Mouse (Mus musculus): ENCODE results near the gene Cacna2d4. TPM values are rescaled to one million over a fixed set of nuclear protein-coding genes. Genes with fewer than 3 reads are reported as not detected.

The Cacna2d4 gene
- total RNA-seq, 2 experiments from 2014 or later: 0.87 to 3.1 TPM

- no peak for DNase-seq
- intact Hi-C loops (cut with DNase I): no loop called here
Measured at GRCm38 (mm10) chr6:119375035-119375434, 138.7 kb downstream of the Cacna2d4 start.

- intact Hi-C loops (cut with DNase I): no loop called here
- no peak for DNase-seq
Measured at GRCm38 (mm10) chr6:119377613-119378012, 141.3 kb downstream of the Cacna2d4 start.

- intact Hi-C loops (cut with DNase I): no loop called here
- DNase-seq: no peak
Measured at GRCm38 (mm10) chr6:119378631-119379030, 142.3 kb downstream of the Cacna2d4 start.

- intact Hi-C loops (cut with DNase I): no loop called here
- DNase-seq: no peak
Measured at GRCm38 (mm10) chr6:119385668-119386067, 149.3 kb downstream of the Cacna2d4 start.

GRCm38 (mm10) chr6:119386421-119386820 is 150.1 kb downstream of the Cacna2d4 start:
- DNase-seq: no peak
- intact Hi-C loops (cut with DNase I): no loop called here

- no peak for DNase-seq
- intact Hi-C loops (cut with DNase I): no loop called here
Measured at GRCm38 (mm10) chr6:119386821-119387220, 150.5 kb downstream of the Cacna2d4 start.

- intact Hi-C loops (cut with DNase I): no loop called here
- peak; percentile 28 to 45 for DNase-seq
Measured at GRCm38 (mm10) chr6:119387801-119388649, 151.7 kb downstream of the Cacna2d4 start.

GRCm38 (mm10) chr6:119388650-119389012 is 152.3 kb downstream of the Cacna2d4 start:
- intact Hi-C loops (cut with DNase I): no loop called here
- DNase-seq: peak; percentile 88 to 92

GRCm38 (mm10) chr6:119389089-119389488 is 152.8 kb downstream of the Cacna2d4 start:
- intact Hi-C loops (cut with DNase I): no loop called here
- no peak for DNase-seq

- intact Hi-C loops (cut with DNase I): no loop called here
- DNase-seq: no peak
Measured at GRCm38 (mm10) chr6:119390728-119391127, 154.4 kb downstream of the Cacna2d4 start.

GRCm38 (mm10) chr6:119392836-119393235 is 156.5 kb downstream of the Cacna2d4 start:
- intact Hi-C loops (cut with DNase I): no loop called here

GRCm38 (mm10) chr6:119395421-119396308 is 159.3 kb downstream of the Cacna2d4 start:
- DNase-seq: no peak
- intact Hi-C loops (cut with DNase I): no loop called here

More at GRCm38 (mm10) chr6:119392836-119393235, 156.5 kb downstream of the Cacna2d4 start:
- DNase-seq: no peak

- intact Hi-C loops (cut with DNase I): no loop called here
- peak; percentile 53 to 63 for DNase-seq
Measured at GRCm38 (mm10) chr6:119396309-119396634, 159.9 kb downstream of the Cacna2d4 start.

GRCm38 (mm10) chr6:119399371-119399770 is 163.0 kb downstream of the Cacna2d4 start:
- DNase-seq: no peak
- intact Hi-C loops (cut with DNase I): no loop called here

- no peak for DNase-seq
- intact Hi-C loops (cut with DNase I): no loop called here
Measured at GRCm38 (mm10) chr6:119400649-119401048, 164.3 kb downstream of the Cacna2d4 start.

- intact Hi-C loops (cut with DNase I): no loop called here
- no peak for DNase-seq
Measured at GRCm38 (mm10) chr6:119401545-119402304, 165.4 kb downstream of the Cacna2d4 start.

Other genes starting within 250 kb of the Cacna2d4 start
- 1 to 10 TPM; 3.1 to 4.0 TPM for gene Dcp1b, start 61.3 kb upstream of the Cacna2d4 start, total RNA-seq (2021)
- 1 to 10 TPM; 1.5 to 2.3 TPM for gene Cacna1c, start 40.1 kb upstream of the Cacna2d4 start, total RNA-seq (2021)
- gene Lrtm2, start 94.2 kb downstream of the Cacna2d4 start, total RNA-seq (2021): under 1 TPM; 0.31 to 0.47 TPM
- gene Adipor2, start 181.2 kb downstream of the Cacna2d4 start, total RNA-seq (2021): 10 to 100 TPM; 73.0 to 80.6 TPM
- 10 to 100 TPM; 10.3 to 10.7 TPM for gene Fbxl14, start 243.1 kb downstream of the Cacna2d4 start, total RNA-seq (2021)